Mouse (Mus musculus) testis, adult 2 months (tissue): ENCODE measurements around the gene Rps6ka5.

ENCODE experiments used
- CTCF ChIP-seq: fragments of 200-500 bp; IDR thresholded peaks from 2 replicates; pipeline ENCODE4 v1.5.1; 2012; ENCODE audit warnings: low read depth, mild to moderate bottlenecking, inconsistent platforms, low read length, moderate library complexity; ENCODE audit not compliant: control insufficient read depth, insufficient read depth, insufficient replicate concordance
- POLR2A ChIP-seq: fragments of 200-500 bp; IDR thresholded peaks from 2 replicates; pipeline ENCODE4 v1.6.1; 2012; ENCODE audit warnings: low read depth, mild to moderate bottlenecking, inconsistent platforms, low read length, moderate library complexity; ENCODE audit not compliant: control insufficient read depth

DNA sequence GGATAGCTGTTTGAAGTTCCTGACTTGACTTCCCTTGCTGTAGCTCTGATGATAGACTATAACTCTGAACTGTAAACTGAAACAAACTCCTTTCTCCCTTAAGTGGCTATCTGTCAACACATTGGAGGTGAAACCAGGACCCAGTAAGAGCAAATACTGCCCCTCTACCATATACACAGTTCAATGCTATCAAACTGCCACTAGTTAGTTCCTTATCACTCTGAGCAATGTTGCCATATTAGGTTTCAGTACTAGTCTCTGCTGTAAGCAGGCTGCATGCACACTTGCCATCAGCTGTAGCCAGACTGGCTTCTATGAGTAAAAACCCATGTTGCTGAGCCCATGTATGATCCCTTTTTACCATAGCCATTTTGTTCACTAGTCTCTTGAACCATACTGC lies 38.6 kb downstream of the Rps6ka5 start:
- TF ChIP-seq POLR2A (no peak), CTCF (no peak)
